Mouse (Mus musculus) forelimb bud, embryonic 11.5 days (tissue): ENCODE data around the gene B3galt2.

Source experiments
- DNase-seq: peaks from one replicate; pipeline ENCODE4 v3.0.0-alpha.2; 2012; ENCODE audit warnings: low read depth, low spot score

B3galt2 gene

GRCm38 (mm10) chr1:143702741-143703262 lies 62.3 kb downstream of the B3galt2 start, which contains the start of gene Cdc73:
TSS of gene Cdc73 (minus strand) at chr1:143702893.
- DNase-seq: peak; percentile 88
